ENCODE assay signal across 7 mouse cellular contexts in the genomic region with DNA sequence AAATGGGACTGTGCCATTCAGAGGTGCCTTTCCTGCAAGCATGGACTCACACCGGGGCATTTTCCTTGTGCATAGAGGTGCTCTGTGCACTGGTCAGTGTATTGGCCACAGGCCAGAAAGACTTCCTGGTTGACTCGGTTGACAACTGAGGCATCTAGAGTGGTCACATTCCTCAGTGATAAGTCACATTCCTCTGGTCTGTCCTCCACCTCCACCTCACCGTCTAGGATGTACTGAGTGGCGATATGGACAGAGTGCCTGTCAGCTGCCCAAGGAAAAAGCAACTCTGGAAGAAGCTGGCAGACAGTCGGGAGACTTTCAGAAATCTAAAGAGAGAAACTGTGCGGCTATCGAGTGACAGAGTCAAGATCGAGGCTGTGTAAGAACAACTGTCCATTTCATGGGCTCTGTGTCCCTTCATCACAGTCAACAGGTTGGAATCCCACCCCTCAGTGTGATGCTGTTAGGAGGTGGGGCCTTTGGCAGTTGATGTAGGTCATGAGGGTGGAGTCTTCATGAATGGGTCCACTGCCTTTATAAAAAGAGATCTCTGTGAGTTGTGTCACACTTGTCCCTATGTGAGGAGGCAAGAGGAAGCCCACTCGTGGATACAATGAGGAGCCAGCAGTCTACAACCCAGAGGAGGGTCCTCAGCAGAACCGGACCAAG. TPM values are rescaled to one million over a fixed set of nuclear protein-coding genes. Genes with fewer than 3 reads are reported as not detected.
DNase-seq lines count a peak whose midpoint lies in the region; ATAC-seq and TF ChIP-seq lines count a peak whose summit lies in the region.

A gene (plus strand): TSS at position 564 of the 669 bp plus-strand sequence.

- no peak within 1 kb of the TSS for H3K4me3 ChIP-seq in hindbrain, embryonic 12.5 days
- peak within 1 kb of the TSS; percentile 51 for H3K4me3 ChIP-seq in megakaryocyte, embryonic 14.5 days (replicated peaks)

- WGBS in hindbrain, embryonic 12.5 days: 80% methylated on average over 10 of the region's 10 CpGs

- no peak for TF ChIP-seq CTCF in brain, embryonic 14.5 days (IDR thresholded peaks at IDR 0.05; ENCODE audit: borderline replicate concordance, extremely low read depth, insufficient read depth, insufficient read length)

- H3K4me1 ChIP-seq in hindbrain, embryonic 12.5 days: peaks cover 23% of the 10 kb centered on the region
- peaks cover 51% of the 10 kb centered on the region for H3K4me1 ChIP-seq in megakaryocyte, embryonic 14.5 days

- 0 out of 2 replicates have a peak, but pooled peaks cover 5% of the 10 kb centered on the region for H3K27me3 ChIP-seq in hindbrain, embryonic 12.5 days
- H3K27me3 ChIP-seq in megakaryocyte, embryonic 14.5 days (replicated peaks): peaks cover 3% of the 10 kb centered on the region

- H3K9ac ChIP-seq in hindbrain, embryonic 12.5 days: no peak within 1 kb of the TSS

- H3K4me2 ChIP-seq in hindbrain, embryonic 12.5 days (replicated peaks): no peak within 1 kb of the TSS

- no peaks in the 10 kb centered on the region for H3K36me3 ChIP-seq in hindbrain, embryonic 12.5 days
- no peaks in the 10 kb centered on the region for H3K36me3 ChIP-seq in megakaryocyte, embryonic 14.5 days (replicated peaks; ENCODE audit: low read length)

- no peak for ATAC-seq in hindbrain, embryonic 12.5 days (ENCODE audit: low FRiP score)
- no peak for ATAC-seq in inflammation-experienced regulatory T-cells, adult 6 months

- no peak within 1 kb of the TSS for H3K27ac ChIP-seq in hindbrain, embryonic 12.5 days

- no peak for TF ChIP-seq POLR2A in brain, embryonic 14.5 days (IDR thresholded peaks at IDR 0.05; ENCODE audit: borderline replicate concordance, extremely low read depth, insufficient read depth, insufficient read length, poor library complexity, severe bottlenecking)

- no peaks in the 10 kb centered on the region for H3K9me3 ChIP-seq in hindbrain, embryonic 12.5 days (replicated peaks)
- H3K9me3 ChIP-seq in megakaryocyte, embryonic 14.5 days: no peaks in the 10 kb centered on the region

- DNase-seq in adrenal gland, adult 18-20 months (ENCODE audit: low spot score in 2 of 2): peak in 1 of 2 experiments; percentile 20
- DNase-seq in brain, embryonic 14.5 days (ENCODE audit: low read depth): no peak
- no peak for DNase-seq in left cerebral cortex, postnatal 14 days (ENCODE audit: low spot score in 2 of 2)
- DNase-seq in cerebellum, adult 9-10 months: no peak

- intact Hi-C loops in left cerebral cortex, postnatal 14 days (cut with DNase I): no loop called here

RNA-seq across cellular contexts. Expression of the gene that starts here (rescaled TPM):
- total RNA-seq in adrenal gland, adult 18-20 months (2021): 10 to 100 TPM; 27.8 to 30.4 TPM
- 16.5 and 22.7 TPM in 2 replicates for polyA plus RNA-seq in brain, embryonic 14.5 days (2012; rRNA removed)
- 17.6 and 20.4 TPM in 2 replicates for polyA plus RNA-seq in hindbrain, embryonic 12.5 days (2016; fragmentation: Nextera tagmentation; extraction: Ambion mirVana)
- total RNA-seq in left cerebral cortex, postnatal 14 days (2021): 10 to 100 TPM; 20.7 to 20.9 TPM
- polyA plus RNA-seq in megakaryocyte, embryonic 14.5 days (2012; ENCODE audit: insufficient read depth, low replicate concordance): 1.6 TPM in 1 of 2 replicates, not detected in the other
- 1 to 10 TPM; 2.8 to 7.7 (median 6.0) TPM for polyA plus RNA-seq in inflammation-experienced regulatory T-cells, adult 6 months (2017; shearing (Covaris generic))
